Mouse (Mus musculus) heart, adult 11 months (tissue): ENCODE measurements around the gene Asic5.

Source experiments
- DNase-seq: peaks from one replicate; pipeline ENCODE4 v3.0.0; 2022

Gene Asic5

GRCm38 (mm10) chr3:81981990-81982389 lies at the start of gene Asic5:
Asic5 (plus strand) TSS chr3:81982290.
- no peak for DNase-seq

GRCm38 (mm10) chr3:81933348-81933747 lies 48.7 kb upstream of the Asic5 start:
- DNase-seq, result no peak

- peak; percentile 92 for DNase-seq
These were observed 43.2 kb upstream of the Asic5 start for GRCm38 (mm10) chr3:81938924-81939323.

GRCm38 (mm10) chr3:81942341-81942740 lies 39.7 kb upstream of the Asic5 start:
- peak; percentile 58 for DNase-seq

- DNase-seq, result peak; percentile 59
These were observed 39.0 kb upstream of the Asic5 start for GRCm38 (mm10) chr3:81943097-81943496.

GRCm38 (mm10) chr3:81944851-81945393 lies 37.2 kb upstream of the Asic5 start:
- no peak for DNase-seq

GRCm38 (mm10) chr3:81949048-81949447 lies 33.0 kb upstream of the Asic5 start:
- no peak for DNase-seq

GRCm38 (mm10) chr3:81951785-81952184 lies 30.3 kb upstream of the Asic5 start:
- DNase-seq, result no peak

GRCm38 (mm10) chr3:81957484-81957883 lies 24.6 kb upstream of the Asic5 start:
- no peak for DNase-seq

- peak; percentile 88 for DNase-seq
These were observed 20.8 kb upstream of the Asic5 start for GRCm38 (mm10) chr3:81961336-81961735.

- DNase-seq, result no peak
These were observed 18.3 kb upstream of the Asic5 start for GRCm38 (mm10) chr3:81963768-81964167.

GRCm38 (mm10) chr3:81964596-81964995 lies 17.5 kb upstream of the Asic5 start:
- DNase-seq, result no peak

- no peak for DNase-seq
These were observed 6.5 kb upstream of the Asic5 start for GRCm38 (mm10) chr3:81975607-81976006.

GRCm38 (mm10) chr3:81976102-81976501 lies 6.0 kb upstream of the Asic5 start, which contains the start of gene Tdo2:
Tdo2 (minus strand) TSS chr3:81976202.
- no peak for DNase-seq

- no peak for DNase-seq
These were observed 514 bp upstream of the Asic5 start for GRCm38 (mm10) chr3:81981576-81981975.

- DNase-seq, result no peak
These were observed 1.2 kb downstream of the Asic5 start for GRCm38 (mm10) chr3:81983120-81983895.

- DNase-seq, result no peak
These were observed 3.0 kb downstream of the Asic5 start for GRCm38 (mm10) chr3:81985100-81985499.

GRCm38 (mm10) chr3:81986103-81986502 lies 4.0 kb downstream of the Asic5 start:
- DNase-seq, result no peak

GRCm38 (mm10) chr3:81987628-81988027 lies 5.5 kb downstream of the Asic5 start:
- no peak for DNase-seq

GRCm38 (mm10) chr3:81989692-81990141 lies 7.6 kb downstream of the Asic5 start:
- DNase-seq, result no peak

GRCm38 (mm10) chr3:81990531-81990930 lies 8.4 kb downstream of the Asic5 start:
- DNase-seq, result no peak

- no peak for DNase-seq
These were observed 13.3 kb downstream of the Asic5 start for GRCm38 (mm10) chr3:81995371-81995770.

GRCm38 (mm10) chr3:81995988-81996387 lies 13.9 kb downstream of the Asic5 start:
- DNase-seq, result no peak

- DNase-seq, result no peak
These were observed 24.9 kb downstream of the Asic5 start for GRCm38 (mm10) chr3:82007002-82007401.
